Mouse (Mus musculus) testis, adult 2 months (tissue): ENCODE measurements around the gene Csf3r. TPM values are rescaled to one million over a fixed set of nuclear protein-coding genes. Genes with fewer than 3 reads are reported as not detected.

Source experiments
- H3K27ac ChIP-seq: fragments of 200-500 bp; 2 replicates; pipeline ENCODE4 v1.5.1; 2012; ENCODE audit warnings: low read depth, low read length; ENCODE audit not compliant: control insufficient read depth, insufficient read depth
- H3K27me3 ChIP-seq: fragments of 200-500 bp; 2 replicates; pipeline ENCODE4 v1.6.1; 2012; ENCODE audit warnings: mild to moderate bottlenecking, low read length, moderate library complexity; ENCODE audit not compliant: control insufficient read depth, insufficient read depth
- H3K36me3 ChIP-seq: fragments of 200-500 bp; 2 replicates; pipeline ENCODE4 v1.6.1; 2012; ENCODE audit warnings: mild to moderate bottlenecking, low read length; ENCODE audit not compliant: control insufficient read depth, insufficient read depth
- H3K4me1 ChIP-seq: fragments of 200-500 bp; 2 replicates; pipeline ENCODE4 v1.6.1; 2012; ENCODE audit warnings: low read length; ENCODE audit not compliant: control insufficient read depth, insufficient read depth
- H3K4me3 ChIP-seq: fragments of 200-500 bp; 2 replicates; pipeline ENCODE4 v1.5.1; 2012; ENCODE audit warnings: low read depth, mild to moderate bottlenecking, low read length, moderate library complexity, mixed read lengths; ENCODE audit not compliant: control insufficient read depth
- CTCF ChIP-seq: fragments of 200-500 bp; IDR thresholded peaks from 2 replicates; pipeline ENCODE4 v1.5.1; 2012; ENCODE audit warnings: low read depth, mild to moderate bottlenecking, inconsistent platforms, low read length, moderate library complexity; ENCODE audit not compliant: control insufficient read depth, insufficient read depth, insufficient replicate concordance
- POLR2A ChIP-seq: fragments of 200-500 bp; IDR thresholded peaks from 2 replicates; pipeline ENCODE4 v1.6.1; 2012; ENCODE audit warnings: low read depth, mild to moderate bottlenecking, inconsistent platforms, low read length, moderate library complexity; ENCODE audit not compliant: control insufficient read depth
- polyA plus RNA-seq: library from polyadenylated mRNA; depleted of rRNA; stranded (reverse); fragments of >200 nt; gene quantifications from 2 replicates; pipeline ENCODE4 v1.2.3, GENCODE M21; 2012

Gene Csf3r
- polyA plus RNA-seq, 1 experiment = 0.80 TPM

GRCm38 (mm10) chr4:125992906-125993305 is 31.4 kb upstream of the Csf3r start:
- Histone ChIP-seq H3K27ac (no peak overlapping the region), H3K36me3 (no peaks in the 10 kb centered on the region), H3K4me1 (no peaks in the 10 kb centered on the region), H3K27me3 (no peaks in the 10 kb centered on the region), H3K4me3 (no peak overlapping the region)
- TF ChIP-seq POLR2A (no peak), CTCF (no peak)

- Histone ChIP-seq H3K27me3 (no peaks in the 10 kb centered on the region), H3K4me3 (no peak overlapping the region), H3K27ac (no peak overlapping the region), H3K36me3 (no peaks in the 10 kb centered on the region), H3K4me1 (no peaks in the 10 kb centered on the region)
- TF ChIP-seq CTCF (no peak), POLR2A (no peak)
Observed at GRCm38 (mm10) chr4:125996576-125996975, 27.8 kb upstream of the Csf3r start.

GRCm38 (mm10) chr4:125997826-125998225 is 26.5 kb upstream of the Csf3r start:
- Histone ChIP-seq H3K4me3 (no peak overlapping the region), H3K27ac (no peak overlapping the region), H3K4me1 (no peaks in the 10 kb centered on the region), H3K27me3 (no peaks in the 10 kb centered on the region), H3K36me3 (no peaks in the 10 kb centered on the region)
- no peak for TF ChIP-seq CTCF
- TF ChIP-seq POLR2A = no peak

- no peak overlapping the region for H3K4me3 ChIP-seq
- H3K27me3 ChIP-seq = no peaks in the 10 kb centered on the region
- no peaks in the 10 kb centered on the region for H3K4me1 ChIP-seq
- no peak overlapping the region for H3K27ac ChIP-seq
- no peaks in the 10 kb centered on the region for H3K36me3 ChIP-seq
- no peak for TF ChIP-seq POLR2A
Observed at GRCm38 (mm10) chr4:126001311-126002199, 22.8 kb upstream of the Csf3r start.

GRCm38 (mm10) chr4:126017676-126018332 is 6.5 kb upstream of the Csf3r start:
- Histone ChIP-seq H3K4me3 (no peak overlapping the region), H3K36me3 (no peaks in the 10 kb centered on the region), H3K4me1 (no peaks in the 10 kb centered on the region), H3K27me3 (no peaks in the 10 kb centered on the region), H3K27ac (no peak overlapping the region)
- TF ChIP-seq CTCF (no peak), POLR2A (no peak)

- Histone ChIP-seq H3K4me3 (no peak overlapping the region), H3K27ac (no peak overlapping the region), H3K27me3 (no peaks in the 10 kb centered on the region), H3K4me1 (no peaks in the 10 kb centered on the region), H3K36me3 (no peaks in the 10 kb centered on the region)
- TF ChIP-seq CTCF (no peak), POLR2A (no peak)
Observed at GRCm38 (mm10) chr4:126018966-126019538, 5.3 kb upstream of the Csf3r start.

GRCm38 (mm10) chr4:126025801-126026200 is 1.5 kb downstream of the Csf3r start:
- no peak for TF ChIP-seq POLR2A
- no peak for TF ChIP-seq CTCF
- no peaks in the 10 kb centered on the region for H3K36me3 ChIP-seq
- no peak overlapping the region for H3K4me3 ChIP-seq
- peaks cover 6% of the 10 kb centered on the region for H3K4me1 ChIP-seq
- H3K27ac ChIP-seq = no peak overlapping the region
- no peaks in the 10 kb centered on the region for H3K27me3 ChIP-seq
